Mouse (Mus musculus): ENCODE measurements around the gene Rab13. TPM values are rescaled to one million over a fixed set of nuclear protein-coding genes. Genes with fewer than 3 reads are reported as not detected.
A peak's percentile ranks its signal among the peaks of the same experiment; 100 is the strongest.

Gene Rab13
- 5.9 and 14.8 TPM in 2 replicates for total RNA-seq (2014; rRNA removed)
- polyA plus RNA-seq (2015; fragmentation: Nextera tagmentation; extraction: Ambion mirVana): 20.6 and 23.5 TPM in 2 replicates

DNA sequence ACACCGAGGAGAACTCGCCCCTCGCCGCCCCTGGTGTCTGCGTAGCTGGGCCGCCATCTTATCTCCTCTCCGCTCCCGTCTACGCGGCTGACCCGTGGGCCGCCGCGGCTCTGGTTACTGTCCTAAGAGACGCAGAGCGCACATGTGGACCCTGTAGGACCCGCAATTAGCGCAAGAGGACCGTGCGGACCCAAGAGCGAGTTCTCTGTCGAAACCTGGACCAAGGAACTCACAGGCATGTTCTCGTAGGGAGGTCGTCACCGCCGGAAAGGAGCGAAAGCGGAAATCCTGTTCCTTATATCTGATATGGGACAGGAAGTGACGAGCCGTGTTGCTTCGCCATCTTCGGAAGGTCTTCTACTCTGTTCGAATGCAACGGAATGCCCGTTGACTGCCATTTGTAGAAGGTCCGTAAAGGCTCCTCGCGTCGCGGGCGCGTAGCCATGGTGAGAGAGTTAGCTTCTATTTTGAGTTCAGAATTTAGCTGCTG is at the start of gene Rab13, which contains the start of gene Rps27:
TSS of gene Rab13 (plus strand) at position 319 of the 490 bp plus-strand sequence.
TSS of gene Rps27 (minus strand) at position 275 of the 490 bp plus-strand sequence.
- DNase-seq (ENCODE audit: low spot score) (peak; percentile 97), ATAC-seq (peak; percentile 96)
- peak within 1 kb of the TSS; percentile 94 for H3K4me3 ChIP-seq (ENCODE audit: low read length)
- peak within 1 kb of the TSS; percentile 92 for H3K9ac ChIP-seq (replicated peaks; ENCODE audit: low read length)
- H3K4me2 ChIP-seq (ENCODE audit: low read depth, low read length): peak within 1 kb of the TSS; percentile 93
- peak within 1 kb of the TSS; percentile 95 for H3K27ac ChIP-seq
- H3K27me3 ChIP-seq (ENCODE audit: insufficient read depth, low read length): no peaks in the 10 kb centered on the region
- no peaks in the 10 kb centered on the region for H3K9me3 ChIP-seq (ENCODE audit: low read length)
- WGBS: under 1% methylated on average over 42 of the region's 42 CpGs
- TF ChIP-seq CTCF (IDR thresholded peaks at IDR 0.05; ENCODE audit: low read depth): no peak
- peaks cover 20% of the 10 kb centered on the region; the same call in 1 of the 2 replicates for H3K36me3 ChIP-seq (ENCODE audit: insufficient read depth, low read length)
- peaks cover 15% of the 10 kb centered on the region for H3K4me1 ChIP-seq (ENCODE audit: insufficient read depth, low read length)

DNA sequence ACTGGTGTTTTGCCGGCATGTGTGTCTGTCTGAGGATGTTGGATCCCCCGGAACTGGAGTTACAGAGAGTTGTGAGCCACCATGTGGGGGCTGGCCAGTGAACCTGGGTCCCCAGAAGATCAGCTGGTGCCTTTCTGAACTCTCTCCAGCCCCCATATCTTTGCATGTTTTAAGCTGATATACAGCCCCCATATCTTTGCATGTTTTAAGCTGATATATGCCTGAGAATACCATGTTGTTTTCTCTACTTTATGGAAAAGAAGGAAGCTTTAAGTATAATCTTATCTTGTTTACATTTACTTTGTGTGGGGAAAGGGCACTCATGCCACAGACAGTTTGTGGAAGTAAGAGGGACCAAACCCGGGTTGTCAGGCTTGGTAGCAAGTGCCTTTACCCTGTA is 33.9 kb upstream of the Rab13 start:
- H3K36me3 ChIP-seq (ENCODE audit: insufficient read depth, low read length): no peaks in the 10 kb centered on the region
- H3K27me3 ChIP-seq (ENCODE audit: insufficient read depth, low read length): no peaks in the 10 kb centered on the region
- TF ChIP-seq CTCF (IDR thresholded peaks at IDR 0.05; ENCODE audit: low read depth): no peak
- no peaks in the 10 kb centered on the region for H3K9me3 ChIP-seq (ENCODE audit: low read length)
- no peak overlapping the region for H3K4me2 ChIP-seq (ENCODE audit: low read depth, low read length)
- ATAC-seq (no peak), DNase-seq (ENCODE audit: low spot score) (no peak)
- H3K4me1 ChIP-seq (ENCODE audit: insufficient read depth, low read length): no peaks in the 10 kb centered on the region
- H3K27ac ChIP-seq: no peak overlapping the region
- no peak overlapping the region for H3K4me3 ChIP-seq (ENCODE audit: low read length)
- 84% methylated on average over 3 of the region's 3 CpGs for WGBS
- no peak overlapping the region for H3K9ac ChIP-seq (replicated peaks; ENCODE audit: low read length)

DNA sequence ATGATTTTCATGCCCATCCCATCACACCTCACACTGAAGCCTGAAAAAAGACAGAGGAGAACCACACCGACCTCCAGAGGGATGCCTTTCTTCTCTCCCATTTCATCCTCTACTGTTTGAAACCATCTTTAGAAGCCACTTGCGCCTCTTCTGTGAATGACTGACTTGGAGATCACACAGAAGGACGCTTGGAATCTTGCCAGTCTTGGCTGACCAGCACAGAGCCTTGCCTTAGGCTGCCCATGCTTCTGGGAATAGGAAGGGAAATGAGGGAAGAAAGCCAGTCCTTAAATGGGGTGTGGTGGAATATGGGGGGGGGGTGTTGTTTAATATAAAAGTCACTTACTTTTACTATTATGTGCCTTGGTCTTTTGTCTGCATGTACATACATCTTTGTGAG is 29.9 kb upstream of the Rab13 start:
- no peak overlapping the region for H3K4me3 ChIP-seq (ENCODE audit: low read length)
- TF ChIP-seq CTCF (IDR thresholded peaks at IDR 0.05; ENCODE audit: low read depth): no peak
- DNase-seq (ENCODE audit: low spot score) (peak; percentile 15), ATAC-seq (no peak)
- WGBS: 72% methylated on average over 3 of the region's 3 CpGs
- H3K9ac ChIP-seq (replicated peaks; ENCODE audit: low read length): no peak overlapping the region
- H3K4me2 ChIP-seq (ENCODE audit: low read depth, low read length): no peak overlapping the region
- no peaks in the 10 kb centered on the region for H3K36me3 ChIP-seq (ENCODE audit: insufficient read depth, low read length)
- no peak overlapping the region for H3K27ac ChIP-seq
- H3K27me3 ChIP-seq (ENCODE audit: insufficient read depth, low read length): no peaks in the 10 kb centered on the region
- no peaks in the 10 kb centered on the region for H3K9me3 ChIP-seq (ENCODE audit: low read length)
- no peaks in the 10 kb centered on the region for H3K4me1 ChIP-seq (ENCODE audit: insufficient read depth, low read length)

DNA sequence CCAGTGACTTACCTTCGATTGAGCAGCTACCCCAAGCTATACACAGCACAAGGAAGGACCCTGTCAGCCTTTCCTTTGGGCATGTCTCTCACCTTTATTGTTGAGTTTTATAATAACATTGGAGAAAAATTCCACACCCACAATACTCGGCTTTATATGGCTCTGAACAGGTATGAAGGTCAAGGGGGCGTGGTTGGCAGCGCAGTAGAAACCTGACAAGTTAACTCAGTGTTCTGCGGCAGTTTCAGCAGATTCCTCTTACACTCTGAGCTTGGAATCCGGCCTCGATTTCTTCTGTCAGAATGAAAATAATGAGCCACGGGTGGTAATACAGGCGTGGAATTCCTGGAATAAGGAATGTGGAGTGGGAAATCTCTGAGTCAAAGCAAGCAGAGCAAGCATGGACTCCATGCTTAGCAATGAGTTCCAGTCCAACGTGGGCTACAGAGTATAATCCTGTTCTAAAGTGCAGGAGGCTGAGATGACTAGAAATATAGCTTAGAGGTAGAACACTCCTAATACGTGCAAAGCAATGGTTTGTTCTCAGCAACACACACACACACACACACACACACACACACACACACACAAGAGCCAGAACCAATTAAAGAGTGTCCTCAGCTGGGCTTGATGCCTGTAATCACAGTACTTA is 22.5 kb upstream of the Rab13 start:
- H3K9ac ChIP-seq (replicated peaks; ENCODE audit: low read length): no peak overlapping the region
- no peaks in the 10 kb centered on the region for H3K36me3 ChIP-seq (ENCODE audit: insufficient read depth, low read length)
- H3K4me1 ChIP-seq (ENCODE audit: insufficient read depth, low read length): no peaks in the 10 kb centered on the region
- no peak for TF ChIP-seq CTCF (IDR thresholded peaks at IDR 0.05; ENCODE audit: low read depth)
- no peaks in the 10 kb centered on the region for H3K27me3 ChIP-seq (ENCODE audit: insufficient read depth, low read length)
- 72% methylated on average over 11 of the region's 11 CpGs for WGBS
- no peak overlapping the region for H3K4me3 ChIP-seq (ENCODE audit: low read length)
- ATAC-seq (no peak), DNase-seq (ENCODE audit: low spot score) (no peak)
- no peaks in the 10 kb centered on the region for H3K9me3 ChIP-seq (ENCODE audit: low read length)
- no peak overlapping the region for H3K27ac ChIP-seq
- H3K4me2 ChIP-seq (ENCODE audit: low read depth, low read length): no peak overlapping the region

DNA sequence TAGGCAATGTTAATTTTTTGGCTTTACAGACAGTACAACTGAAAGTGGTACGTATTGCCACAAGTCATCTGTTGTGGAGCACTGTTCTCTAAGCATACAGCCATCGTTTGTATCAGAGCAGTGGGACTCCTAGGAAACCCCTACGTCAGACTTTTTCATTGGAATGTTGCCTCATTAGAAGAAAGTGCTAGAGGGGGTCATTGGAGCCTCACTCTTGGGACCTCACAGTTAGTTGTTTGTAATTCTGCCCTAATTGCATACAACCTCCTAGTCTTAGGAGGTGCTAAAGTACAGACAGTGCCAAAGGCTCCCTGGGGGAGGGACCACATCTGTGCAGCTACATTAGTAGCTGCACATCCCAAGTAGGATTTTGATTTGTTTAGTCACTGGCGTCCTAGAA is 18.7 kb upstream of the Rab13 start:
- H3K27ac ChIP-seq: no peak overlapping the region
- H3K9me3 ChIP-seq (ENCODE audit: low read length): no peaks in the 10 kb centered on the region
- no peaks in the 10 kb centered on the region for H3K36me3 ChIP-seq (ENCODE audit: insufficient read depth, low read length)
- no peaks in the 10 kb centered on the region for H3K4me1 ChIP-seq (ENCODE audit: insufficient read depth, low read length)
- 57% methylated on average over 4 of the region's 4 CpGs for WGBS
- no peak overlapping the region for H3K4me2 ChIP-seq (ENCODE audit: low read depth, low read length)
- no peak overlapping the region for H3K9ac ChIP-seq (replicated peaks; ENCODE audit: low read length)
- ATAC-seq (no peak), DNase-seq (ENCODE audit: low spot score) (no peak)
- H3K27me3 ChIP-seq (ENCODE audit: insufficient read depth, low read length): no peaks in the 10 kb centered on the region
- H3K4me3 ChIP-seq (ENCODE audit: low read length): no peak overlapping the region
- no peak for TF ChIP-seq CTCF (IDR thresholded peaks at IDR 0.05; ENCODE audit: low read depth)

DNA sequence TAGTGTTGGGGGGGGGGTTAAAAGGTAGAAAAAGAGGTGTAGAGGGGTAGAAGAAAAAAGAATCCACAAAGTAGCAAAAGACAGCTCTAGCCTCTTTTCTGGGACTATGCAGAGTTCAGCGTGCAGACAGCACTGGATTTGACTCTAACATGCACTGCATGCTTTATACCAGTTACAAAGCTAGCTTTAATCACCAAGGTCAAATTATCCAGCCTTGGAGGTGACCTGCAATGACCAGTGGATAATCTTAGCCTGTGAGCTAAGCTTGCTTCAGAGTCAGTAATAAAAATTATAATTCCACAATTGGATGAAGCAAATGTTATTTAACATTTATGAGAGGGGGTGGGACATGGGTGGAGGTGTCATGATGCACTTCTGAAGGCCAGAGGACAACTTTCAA is 17.9 kb upstream of the Rab13 start:
- no peaks in the 10 kb centered on the region for H3K9me3 ChIP-seq (ENCODE audit: low read length)
- no peaks in the 10 kb centered on the region for H3K4me1 ChIP-seq (ENCODE audit: insufficient read depth, low read length)
- TF ChIP-seq CTCF (IDR thresholded peaks at IDR 0.05; ENCODE audit: low read depth): no peak
- H3K4me3 ChIP-seq (ENCODE audit: low read length): no peak overlapping the region
- no peak for DNase-seq (ENCODE audit: low spot score)
- no peaks in the 10 kb centered on the region for H3K36me3 ChIP-seq (ENCODE audit: insufficient read depth, low read length)
- no peak for ATAC-seq
- 73% methylated on average over 1 of the region's 1 CpGs for WGBS
- H3K27me3 ChIP-seq (ENCODE audit: insufficient read depth, low read length): no peaks in the 10 kb centered on the region
- H3K9ac ChIP-seq (replicated peaks; ENCODE audit: low read length): no peak overlapping the region
- H3K4me2 ChIP-seq (ENCODE audit: low read depth, low read length): no peak overlapping the region
- H3K27ac ChIP-seq: no peak overlapping the region

DNA sequence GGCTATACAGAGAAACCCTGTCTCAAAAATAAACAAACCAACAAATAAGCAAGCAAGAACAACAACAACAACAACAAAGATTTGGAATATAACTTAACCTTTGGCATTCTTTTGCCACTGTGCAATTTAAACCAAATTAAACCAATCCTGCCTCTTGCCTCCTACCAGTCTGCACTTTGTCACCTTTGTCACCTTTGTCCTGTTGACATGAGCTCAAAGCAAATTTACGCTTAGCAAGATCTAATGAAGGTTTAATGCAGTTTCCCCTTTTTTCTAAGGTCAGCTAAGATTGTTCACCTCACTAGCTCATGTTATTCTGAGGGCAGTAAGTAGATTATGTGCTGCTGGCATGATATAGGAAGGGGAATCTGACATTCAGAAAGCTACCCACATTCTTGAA is 15.9 kb upstream of the Rab13 start:
- Histone ChIP-seq H3K9ac (replicated peaks; ENCODE audit: low read length) (no peak overlapping the region), H3K27ac (no peak overlapping the region), H3K4me1 (ENCODE audit: insufficient read depth, low read length) (no peaks in the 10 kb centered on the region), H3K4me3 (ENCODE audit: low read length) (no peak overlapping the region), H3K36me3 (ENCODE audit: insufficient read depth, low read length) (no peaks in the 10 kb centered on the region), H3K27me3 (ENCODE audit: insufficient read depth, low read length) (no peaks in the 10 kb centered on the region), H3K9me3 (ENCODE audit: low read length) (no peaks in the 10 kb centered on the region), H3K4me2 (ENCODE audit: low read depth, low read length) (no peak overlapping the region)
- no peak for DNase-seq (ENCODE audit: low spot score)
- 95% methylated on average over 1 of the region's 1 CpGs for WGBS
- no peak for TF ChIP-seq CTCF (IDR thresholded peaks at IDR 0.05; ENCODE audit: low read depth)
- no peak for ATAC-seq

All from hindbrain, postnatal 0 days (tissue).